Mouse (Mus musculus): ENCODE data around the gene Gm3164. TPM values are rescaled to one million over a fixed set of nuclear protein-coding genes. Genes with fewer than 3 reads are reported as not detected.
"Not testable (repeated sequence)": the region's sequence is repeated elsewhere in the genome, so short reads cannot be mapped to it uniquely, and the experiment has no call there.

Gm3164 gene
- polyA plus RNA-seq (2014; fragmentation: Nextera tagmentation; extraction: Ambion mirVana) = 0.64 TPM in 1 of 2 replicates, not detected in the other

DNA sequence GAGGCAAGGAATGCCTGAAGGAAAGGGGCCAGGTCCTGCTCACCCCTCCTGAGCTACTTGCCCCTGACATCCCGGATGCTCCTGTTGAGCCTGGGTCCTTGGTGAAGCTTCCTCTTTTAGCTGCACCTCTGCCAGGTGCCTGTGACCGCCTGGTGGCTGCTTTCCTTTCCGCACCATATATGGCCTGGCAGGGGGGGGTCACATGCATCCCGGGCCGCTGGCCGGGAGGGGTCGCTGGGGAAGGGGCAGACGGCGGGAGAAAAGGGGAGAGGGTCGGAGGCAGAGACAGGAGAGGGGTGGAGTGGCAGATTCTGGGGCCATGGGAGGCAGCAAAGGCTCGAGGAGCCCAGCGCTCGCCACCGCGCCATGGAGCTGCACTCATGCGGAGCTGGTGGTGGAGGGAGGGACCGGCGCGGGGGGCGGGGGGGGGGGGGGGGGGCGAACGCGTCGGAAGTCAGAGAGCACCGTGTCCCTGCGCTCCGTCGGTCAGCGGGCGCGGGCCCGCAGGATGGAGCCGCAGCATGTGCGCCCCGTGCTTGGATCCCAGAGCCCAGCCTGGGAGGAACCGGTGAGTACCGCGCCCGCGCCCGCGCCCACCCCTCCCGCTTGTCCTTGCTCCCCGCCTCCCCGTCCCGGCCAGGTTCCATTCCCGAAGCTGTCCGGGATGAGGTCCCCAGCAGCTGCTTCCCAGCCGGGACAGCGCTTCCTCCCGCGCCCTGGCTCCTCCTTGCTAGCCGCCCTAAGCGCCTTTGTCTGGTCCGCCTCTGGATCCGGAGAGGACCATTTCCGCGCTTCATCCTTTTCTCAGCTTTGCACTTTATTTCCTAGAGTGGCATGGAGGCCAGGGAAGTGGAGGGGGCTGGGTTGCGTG lies at the start of gene Gm3164:
TSS of gene Gm3164 (plus strand) at position 484 of the 871 bp plus-strand sequence.
- peak within 1 kb of the TSS; percentile 28 for H3K4me3 ChIP-seq (ENCODE audit: low read length)
- H3K4me2 ChIP-seq (replicated peaks; ENCODE audit: low read depth, low read length) = peak within 1 kb of the TSS; percentile 47

DNA sequence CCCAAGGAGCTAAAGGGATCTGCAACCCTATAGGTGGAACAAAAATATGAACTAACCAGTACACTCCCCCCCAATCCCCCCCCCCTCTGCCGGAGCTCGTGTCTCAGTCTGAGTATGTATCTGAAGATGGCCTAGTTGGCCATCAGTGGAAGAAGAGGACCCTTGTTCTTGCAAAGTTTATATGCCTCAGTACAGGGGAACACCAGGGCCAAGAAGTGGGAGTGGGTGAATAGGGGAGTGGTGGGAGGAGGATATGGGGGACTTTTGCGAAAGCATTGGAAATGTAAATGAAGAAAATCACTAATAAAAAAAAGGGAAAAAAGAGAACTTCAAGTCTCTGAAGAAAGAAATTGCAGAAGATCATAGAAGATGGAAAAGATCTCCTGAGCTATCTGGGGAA lies 46.3 kb upstream of the Gm3164 start:
- H3K27ac ChIP-seq (ENCODE audit: low read depth, low read length); H3K4me2 ChIP-seq (replicated peaks; ENCODE audit: low read depth, low read length); H3K36me3 ChIP-seq (ENCODE audit: control insufficient read depth, insufficient read depth, low read length); H3K9me3 ChIP-seq (ENCODE audit: control insufficient read depth, low read length); H3K27me3 ChIP-seq (ENCODE audit: control insufficient read depth, insufficient read depth, low read length); H3K4me1 ChIP-seq (ENCODE audit: control insufficient read depth, insufficient read depth, low read length); H3K9ac ChIP-seq (ENCODE audit: low read depth, low read length); H3K4me3 ChIP-seq (ENCODE audit: low read length); ATAC-seq (ENCODE audit: low FRiP score, low TSS enrichment): not testable (repeated sequence)
- WGBS = 91% methylated on average over 3 of the region's 3 CpGs

More for the DNA sequence above, at the start of gene Gm3164:
- H3K27ac ChIP-seq (ENCODE audit: low read depth, low read length); H3K27me3 ChIP-seq (ENCODE audit: control insufficient read depth, insufficient read depth, low read length); ATAC-seq (ENCODE audit: low FRiP score, low TSS enrichment); H3K9ac ChIP-seq (ENCODE audit: low read depth, low read length); H3K4me1 ChIP-seq (ENCODE audit: control insufficient read depth, insufficient read depth, low read length); H3K9me3 ChIP-seq (ENCODE audit: control insufficient read depth, low read length); H3K36me3 ChIP-seq (ENCODE audit: control insufficient read depth, insufficient read depth, low read length): not testable (repeated sequence)
- 1% methylated on average over 18 of the region's 59 CpGs for WGBS

- not testable (repeated sequence) for H3K4me3 ChIP-seq (ENCODE audit: low read length); H3K36me3 ChIP-seq (ENCODE audit: control insufficient read depth, insufficient read depth, low read length); H3K4me2 ChIP-seq (replicated peaks; ENCODE audit: low read depth, low read length); ATAC-seq (ENCODE audit: low FRiP score, low TSS enrichment); H3K4me1 ChIP-seq (ENCODE audit: control insufficient read depth, insufficient read depth, low read length); H3K9ac ChIP-seq (ENCODE audit: low read depth, low read length); H3K9me3 ChIP-seq (ENCODE audit: control insufficient read depth, low read length); H3K27me3 ChIP-seq (ENCODE audit: control insufficient read depth, insufficient read depth, low read length); H3K27ac ChIP-seq (ENCODE audit: low read depth, low read length)
- 76% methylated on average over 3 of the region's 3 CpGs for WGBS
Measured at GRCm38 (mm10) chr14:4369691-4370090, 45.6 kb upstream of the Gm3164 start.

DNA sequence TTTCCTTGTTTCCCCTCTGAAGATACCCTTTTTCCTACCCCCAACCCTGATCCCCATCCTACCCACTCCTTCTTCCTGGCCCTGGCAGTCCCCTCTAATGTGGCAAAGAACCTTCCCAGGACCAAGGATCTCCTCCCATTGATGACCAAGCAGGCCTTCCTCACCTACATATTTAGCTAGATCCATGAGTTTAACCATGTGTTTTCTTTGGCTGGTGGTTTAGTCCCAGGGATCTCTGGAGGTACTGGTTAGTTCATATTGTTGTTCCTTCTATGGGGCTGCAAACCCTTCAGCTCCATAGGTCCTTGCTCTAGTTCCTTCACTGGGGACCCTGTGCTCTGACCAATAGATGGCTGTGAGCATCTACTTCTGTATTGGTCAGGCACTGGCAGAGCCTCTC lies 37.4 kb upstream of the Gm3164 start:
- not testable (repeated sequence) for H3K9ac ChIP-seq (ENCODE audit: low read depth, low read length); ATAC-seq (ENCODE audit: low FRiP score, low TSS enrichment); H3K9me3 ChIP-seq (ENCODE audit: control insufficient read depth, low read length); H3K27ac ChIP-seq (ENCODE audit: low read depth, low read length); H3K36me3 ChIP-seq (ENCODE audit: control insufficient read depth, insufficient read depth, low read length); H3K4me1 ChIP-seq (ENCODE audit: control insufficient read depth, insufficient read depth, low read length); H3K27me3 ChIP-seq (ENCODE audit: control insufficient read depth, insufficient read depth, low read length); H3K4me3 ChIP-seq (ENCODE audit: low read length); H3K4me2 ChIP-seq (replicated peaks; ENCODE audit: low read depth, low read length)

GRCm38 (mm10) chr14:4385606-4386005 lies 29.6 kb upstream of the Gm3164 start:
- not testable (repeated sequence) for H3K27me3 ChIP-seq (ENCODE audit: control insufficient read depth, insufficient read depth, low read length); ATAC-seq (ENCODE audit: low FRiP score, low TSS enrichment); H3K36me3 ChIP-seq (ENCODE audit: control insufficient read depth, insufficient read depth, low read length); H3K9me3 ChIP-seq (ENCODE audit: control insufficient read depth, low read length); H3K9ac ChIP-seq (ENCODE audit: low read depth, low read length); H3K4me1 ChIP-seq (ENCODE audit: control insufficient read depth, insufficient read depth, low read length); H3K4me3 ChIP-seq (ENCODE audit: low read length); H3K4me2 ChIP-seq (replicated peaks; ENCODE audit: low read depth, low read length); H3K27ac ChIP-seq (ENCODE audit: low read depth, low read length)

DNA sequence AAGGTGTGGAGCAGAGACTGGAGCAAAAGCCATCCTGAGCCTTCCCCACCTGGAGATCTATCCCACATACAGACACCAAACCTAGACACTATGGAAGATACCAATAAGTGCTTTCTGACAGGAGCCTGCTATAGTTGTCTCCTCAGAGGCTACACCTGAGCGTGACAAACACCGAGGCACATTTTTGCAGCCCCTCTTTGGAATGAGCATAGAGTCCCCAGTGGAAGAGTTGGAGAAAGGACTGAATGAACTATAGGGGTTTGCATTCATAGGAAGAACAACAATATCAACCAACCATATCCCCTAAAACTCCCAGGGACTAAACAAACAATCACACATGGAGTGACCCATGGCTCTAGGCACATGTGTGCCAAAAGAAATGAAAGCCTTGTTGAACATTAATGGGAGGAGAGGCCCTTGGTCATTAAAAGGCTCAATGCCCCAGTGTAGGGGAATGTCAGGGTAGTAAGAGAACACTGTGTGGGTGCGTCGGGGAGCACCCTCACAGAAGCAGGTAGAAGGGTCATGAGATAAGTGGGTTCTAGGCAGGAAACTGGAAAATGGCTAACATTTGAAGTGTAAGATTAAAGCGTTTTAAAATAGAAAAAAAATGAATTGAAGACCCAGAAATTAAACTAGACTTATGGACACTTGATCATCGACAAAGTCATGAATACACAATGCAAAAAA lies 22.3 kb upstream of the Gm3164 start:
- H3K4me2 ChIP-seq (replicated peaks; ENCODE audit: low read depth, low read length); ATAC-seq (ENCODE audit: low FRiP score, low TSS enrichment); H3K4me3 ChIP-seq (ENCODE audit: low read length); H3K9ac ChIP-seq (ENCODE audit: low read depth, low read length); H3K36me3 ChIP-seq (ENCODE audit: control insufficient read depth, insufficient read depth, low read length); H3K27ac ChIP-seq (ENCODE audit: low read depth, low read length); H3K27me3 ChIP-seq (ENCODE audit: control insufficient read depth, insufficient read depth, low read length); H3K4me1 ChIP-seq (ENCODE audit: control insufficient read depth, insufficient read depth, low read length); H3K9me3 ChIP-seq (ENCODE audit: control insufficient read depth, low read length): not testable (repeated sequence)
- WGBS = 92% methylated on average over 2 of the region's 6 CpGs

- H3K9ac ChIP-seq (ENCODE audit: low read depth, low read length); H3K4me2 ChIP-seq (replicated peaks; ENCODE audit: low read depth, low read length); H3K36me3 ChIP-seq (ENCODE audit: control insufficient read depth, insufficient read depth, low read length); H3K4me3 ChIP-seq (ENCODE audit: low read length); ATAC-seq (ENCODE audit: low FRiP score, low TSS enrichment); H3K27ac ChIP-seq (ENCODE audit: low read depth, low read length); H3K27me3 ChIP-seq (ENCODE audit: control insufficient read depth, insufficient read depth, low read length); H3K9me3 ChIP-seq (ENCODE audit: control insufficient read depth, low read length); H3K4me1 ChIP-seq (ENCODE audit: control insufficient read depth, insufficient read depth, low read length): not testable (repeated sequence)
- WGBS = 67% methylated on average over 1 of the region's 3 CpGs
Measured at GRCm38 (mm10) chr14:4397226-4397625, 18.0 kb upstream of the Gm3164 start, which contains the start of gene Gm3159. Gene Gm3159, plus strand, starts transcription at chr14:4397526.

DNA sequence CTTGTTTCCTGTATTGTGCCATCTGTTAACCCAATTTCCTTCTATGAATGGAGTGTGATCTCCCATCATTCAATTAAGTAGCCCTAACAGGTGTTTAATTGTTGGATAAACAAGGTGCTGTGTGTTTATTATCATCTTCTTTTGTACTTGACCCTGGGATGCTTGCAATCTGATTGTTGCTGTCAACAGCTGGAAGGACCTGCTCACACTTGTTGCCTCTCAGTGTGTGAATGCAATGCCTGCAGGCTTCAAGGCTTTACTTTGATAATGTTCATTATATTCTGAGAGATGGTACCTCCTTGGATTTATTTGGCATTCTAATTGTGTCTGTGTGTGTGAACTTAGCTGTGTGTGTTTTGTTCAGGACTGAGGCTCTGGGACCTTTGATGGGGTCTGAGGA lies 16.6 kb upstream of the Gm3164 start:
- not testable (repeated sequence) for ATAC-seq (ENCODE audit: low FRiP score, low TSS enrichment); H3K27me3 ChIP-seq (ENCODE audit: control insufficient read depth, insufficient read depth, low read length); H3K9me3 ChIP-seq (ENCODE audit: control insufficient read depth, low read length); H3K27ac ChIP-seq (ENCODE audit: low read depth, low read length); H3K36me3 ChIP-seq (ENCODE audit: control insufficient read depth, insufficient read depth, low read length); H3K9ac ChIP-seq (ENCODE audit: low read depth, low read length); H3K4me3 ChIP-seq (ENCODE audit: low read length); H3K4me2 ChIP-seq (replicated peaks; ENCODE audit: low read depth, low read length); H3K4me1 ChIP-seq (ENCODE audit: control insufficient read depth, insufficient read depth, low read length)

- H3K4me2 ChIP-seq (replicated peaks; ENCODE audit: low read depth, low read length); H3K9ac ChIP-seq (ENCODE audit: low read depth, low read length); H3K27me3 ChIP-seq (ENCODE audit: control insufficient read depth, insufficient read depth, low read length); H3K4me3 ChIP-seq (ENCODE audit: low read length); ATAC-seq (ENCODE audit: low FRiP score, low TSS enrichment); H3K36me3 ChIP-seq (ENCODE audit: control insufficient read depth, insufficient read depth, low read length); H3K4me1 ChIP-seq (ENCODE audit: control insufficient read depth, insufficient read depth, low read length); H3K27ac ChIP-seq (ENCODE audit: low read depth, low read length); H3K9me3 ChIP-seq (ENCODE audit: control insufficient read depth, low read length): not testable (repeated sequence)
- WGBS = 93% methylated on average over 5 of the region's 5 CpGs
Measured at GRCm38 (mm10) chr14:4400115-4400789, 15.0 kb upstream of the Gm3164 start.
